Mouse (Mus musculus): ENCODE data around the gene Paqr9. TPM values are rescaled to one million over a fixed set of nuclear protein-coding genes. Genes with fewer than 3 reads are reported as not detected.

The Paqr9 gene
- polyA plus RNA-seq, 1 experiment from 2014 or later = 0.47 TPM

DNA sequence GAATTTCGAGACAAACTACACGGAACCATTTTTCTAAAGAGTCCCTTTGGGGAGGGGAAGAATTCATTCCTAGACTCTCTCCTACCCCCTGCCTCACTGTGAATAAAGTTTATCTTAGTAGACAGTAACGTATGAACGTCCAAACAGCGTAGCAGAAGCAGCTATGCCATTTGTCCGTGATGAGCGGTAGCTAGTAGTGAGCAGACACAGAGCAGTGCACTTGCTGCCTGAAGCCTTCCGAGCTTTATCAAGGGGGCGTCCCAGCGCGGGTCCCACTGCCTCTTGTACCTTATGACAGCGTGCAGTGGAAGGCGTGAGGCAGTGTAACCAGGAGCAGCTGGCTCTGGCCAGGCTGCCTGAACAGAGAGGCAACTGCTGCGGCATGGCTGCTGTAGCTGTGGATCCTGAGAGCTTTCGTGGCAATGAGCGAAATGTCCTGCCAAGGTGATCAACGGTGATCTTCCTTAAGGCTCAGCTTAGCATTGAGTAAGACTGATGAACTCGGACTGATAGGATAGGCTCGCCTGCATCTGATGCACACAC lies 38.8 kb downstream of the Paqr9 start:
- Histone ChIP-seq H3K27me3 (replicated peaks; ENCODE audit: control insufficient read depth, insufficient read depth, low read length) (peaks cover 7% of the 10 kb centered on the region; the same call in 1 of the 2 replicates), H3K4me2 (ENCODE audit: low read depth, low read length) (peak overlapping the region; percentile 44), H3K9ac (ENCODE audit: low read depth, low read length) (peak overlapping the region; percentile 25; the same call in 1 of the 2 replicates), H3K9me3 (ENCODE audit: control insufficient read depth, low read length) (no peaks in the 10 kb centered on the region), H3K36me3 (ENCODE audit: control insufficient read depth, insufficient read depth, low read length) (no peaks in the 10 kb centered on the region), H3K4me3 (ENCODE audit: low read depth, low read length) (peak overlapping the region; percentile 7; the same call in 1 of the 2 replicates), H3K4me1 (ENCODE audit: control insufficient read depth, insufficient read depth, low read length) (no peaks in the 10 kb centered on the region), H3K27ac (replicated peaks; ENCODE audit: low read depth, low read length) (no peak overlapping the region)
- DNase-seq (ENCODE audit: low spot score) = no peak
- peak; percentile 37; the same call in 1 of the 2 replicates for ATAC-seq (ENCODE audit: low read depth)
- WGBS = 51% methylated on average over 19 of the region's 19 CpGs

DNA sequence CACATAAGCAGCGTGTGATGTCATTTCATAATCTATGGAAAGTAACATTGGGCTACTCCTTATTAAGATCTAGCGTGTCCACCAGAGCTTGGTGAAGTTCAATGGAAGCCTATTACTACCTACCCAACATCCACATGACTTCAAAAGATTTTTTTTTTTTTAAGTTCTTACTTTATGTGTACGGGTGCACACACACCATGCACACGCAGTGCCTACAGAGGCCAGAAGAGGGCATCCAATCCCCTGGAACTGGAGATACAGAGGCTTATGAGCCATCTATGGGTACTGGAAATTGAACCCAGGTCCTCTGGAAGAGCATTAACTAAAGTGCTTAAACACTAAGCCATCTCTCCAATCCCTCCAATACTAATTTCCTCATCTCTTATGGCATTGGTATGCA lies 39.9 kb downstream of the Paqr9 start:
- Histone ChIP-seq H3K9me3 (ENCODE audit: control insufficient read depth, low read length) (no peaks in the 10 kb centered on the region), H3K4me2 (ENCODE audit: low read depth, low read length) (no peak overlapping the region), H3K27ac (replicated peaks; ENCODE audit: low read depth, low read length) (no peak overlapping the region), H3K27me3 (replicated peaks; ENCODE audit: control insufficient read depth, insufficient read depth, low read length) (peaks cover 7% of the 10 kb centered on the region; the same call in 1 of the 2 replicates), H3K4me3 (ENCODE audit: low read depth, low read length) (no peak overlapping the region), H3K9ac (ENCODE audit: low read depth, low read length) (no peak overlapping the region), H3K36me3 (ENCODE audit: control insufficient read depth, insufficient read depth, low read length) (no peaks in the 10 kb centered on the region), H3K4me1 (ENCODE audit: control insufficient read depth, insufficient read depth, low read length) (no peaks in the 10 kb centered on the region)
- DNase-seq (ENCODE audit: low spot score) (no peak), ATAC-seq (ENCODE audit: low read depth) (no peak)
- WGBS = 88% methylated on average over 4 of the region's 4 CpGs

DNA sequence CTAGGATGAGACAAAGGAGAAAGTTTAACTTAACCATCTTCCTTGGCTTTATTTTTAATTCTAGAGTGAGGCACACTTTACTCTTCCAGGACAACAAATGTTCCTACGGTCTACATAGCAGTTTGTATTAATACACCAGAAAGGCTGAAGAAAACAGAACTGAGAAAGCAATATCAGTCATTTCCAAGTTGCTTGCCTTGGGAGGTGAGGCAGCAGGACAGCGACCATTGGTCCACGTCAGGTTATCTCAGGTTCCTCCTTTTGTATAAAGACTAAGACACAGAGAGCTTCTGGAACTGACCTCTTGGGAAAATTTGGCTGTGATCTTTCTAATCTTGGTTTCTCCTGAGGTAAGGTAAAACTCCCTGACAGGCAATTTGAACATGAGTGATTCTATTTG lies 43.4 kb downstream of the Paqr9 start:
- Histone ChIP-seq H3K4me1 (ENCODE audit: control insufficient read depth, insufficient read depth, low read length) (no peaks in the 10 kb centered on the region), H3K9ac (ENCODE audit: low read depth, low read length) (no peak overlapping the region), H3K9me3 (ENCODE audit: control insufficient read depth, low read length) (no peaks in the 10 kb centered on the region), H3K36me3 (ENCODE audit: control insufficient read depth, insufficient read depth, low read length) (no peaks in the 10 kb centered on the region), H3K27me3 (replicated peaks; ENCODE audit: control insufficient read depth, insufficient read depth, low read length) (peaks cover 7% of the 10 kb centered on the region; the same call in 1 of the 2 replicates), H3K4me2 (ENCODE audit: low read depth, low read length) (no peak overlapping the region), H3K27ac (replicated peaks; ENCODE audit: low read depth, low read length) (no peak overlapping the region), H3K4me3 (ENCODE audit: low read depth, low read length) (no peak overlapping the region)
- 87% methylated on average over 3 of the region's 3 CpGs for WGBS
- ATAC-seq (ENCODE audit: low read depth) = no peak
- no peak for DNase-seq (ENCODE audit: low spot score)

DNA sequence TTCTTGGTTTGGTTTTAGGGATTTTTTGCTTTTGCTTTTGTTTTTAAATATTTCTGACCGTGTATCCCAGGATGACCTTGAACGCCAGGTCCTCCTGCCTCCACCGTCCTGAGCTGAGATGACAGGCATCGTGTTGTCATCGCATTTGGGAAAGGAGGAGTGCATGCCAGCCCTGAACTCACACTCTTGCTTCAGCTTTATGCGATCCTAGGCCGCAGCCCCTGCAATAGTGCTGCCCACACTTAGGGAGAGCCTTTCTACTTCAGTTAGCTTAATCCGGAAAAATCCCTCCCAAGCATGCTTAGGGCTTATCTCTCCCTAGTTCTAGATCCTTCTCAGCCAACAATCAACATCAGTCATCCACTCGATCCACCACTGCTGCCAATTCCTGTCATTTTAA lies 43.9 kb downstream of the Paqr9 start:
- Histone ChIP-seq H3K9ac (ENCODE audit: low read depth, low read length) (no peak overlapping the region), H3K4me3 (ENCODE audit: low read depth, low read length) (no peak overlapping the region), H3K9me3 (ENCODE audit: control insufficient read depth, low read length) (no peaks in the 10 kb centered on the region), H3K27ac (replicated peaks; ENCODE audit: low read depth, low read length) (no peak overlapping the region), H3K36me3 (ENCODE audit: control insufficient read depth, insufficient read depth, low read length) (no peaks in the 10 kb centered on the region), H3K27me3 (replicated peaks; ENCODE audit: control insufficient read depth, insufficient read depth, low read length) (peaks cover 4% of the 10 kb centered on the region; the same call in 1 of the 2 replicates), H3K4me2 (ENCODE audit: low read depth, low read length) (no peak overlapping the region), H3K4me1 (ENCODE audit: control insufficient read depth, insufficient read depth, low read length) (no peaks in the 10 kb centered on the region)
- ATAC-seq (ENCODE audit: low read depth) (no peak), DNase-seq (ENCODE audit: low spot score) (no peak)
- WGBS = 84% methylated on average over 9 of the region's 9 CpGs

DNA sequence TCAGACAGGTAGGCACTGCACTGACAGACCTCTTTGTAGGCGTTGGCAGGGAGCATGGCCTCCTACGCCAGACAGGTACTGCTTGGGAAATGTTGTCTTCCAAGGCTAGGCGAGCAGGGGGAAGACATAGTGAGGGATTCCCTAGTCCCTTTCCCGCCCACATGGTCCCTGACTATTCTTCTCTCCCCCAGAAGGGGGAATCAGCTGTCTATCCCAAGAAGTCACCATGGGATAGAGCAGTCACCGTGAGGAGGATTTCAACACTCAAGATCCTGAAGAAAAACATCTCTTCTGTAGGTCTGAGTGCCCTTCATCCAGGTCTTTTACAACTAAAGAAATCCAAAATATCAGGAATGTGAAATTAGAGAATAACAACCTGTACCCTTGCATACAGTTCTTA lies 47.7 kb downstream of the Paqr9 start:
- 69% methylated on average over 5 of the region's 5 CpGs for WGBS
- H3K9me3 ChIP-seq (ENCODE audit: control insufficient read depth, low read length) = no peaks in the 10 kb centered on the region
- H3K4me2 ChIP-seq (ENCODE audit: low read depth, low read length) = no peak overlapping the region
- no peaks in the 10 kb centered on the region for H3K36me3 ChIP-seq (ENCODE audit: control insufficient read depth, insufficient read depth, low read length)
- no peaks in the 10 kb centered on the region for H3K4me1 ChIP-seq (ENCODE audit: control insufficient read depth, insufficient read depth, low read length)
- no peak overlapping the region for H3K4me3 ChIP-seq (ENCODE audit: low read depth, low read length)
- no peak overlapping the region for H3K27ac ChIP-seq (replicated peaks; ENCODE audit: low read depth, low read length)
- DNase-seq (ENCODE audit: low spot score) = no peak
- ATAC-seq (ENCODE audit: low read depth) = no peak
- H3K9ac ChIP-seq (ENCODE audit: low read depth, low read length) = no peak overlapping the region
- no peaks in the 10 kb centered on the region for H3K27me3 ChIP-seq (replicated peaks; ENCODE audit: control insufficient read depth, insufficient read depth, low read length)

DNA sequence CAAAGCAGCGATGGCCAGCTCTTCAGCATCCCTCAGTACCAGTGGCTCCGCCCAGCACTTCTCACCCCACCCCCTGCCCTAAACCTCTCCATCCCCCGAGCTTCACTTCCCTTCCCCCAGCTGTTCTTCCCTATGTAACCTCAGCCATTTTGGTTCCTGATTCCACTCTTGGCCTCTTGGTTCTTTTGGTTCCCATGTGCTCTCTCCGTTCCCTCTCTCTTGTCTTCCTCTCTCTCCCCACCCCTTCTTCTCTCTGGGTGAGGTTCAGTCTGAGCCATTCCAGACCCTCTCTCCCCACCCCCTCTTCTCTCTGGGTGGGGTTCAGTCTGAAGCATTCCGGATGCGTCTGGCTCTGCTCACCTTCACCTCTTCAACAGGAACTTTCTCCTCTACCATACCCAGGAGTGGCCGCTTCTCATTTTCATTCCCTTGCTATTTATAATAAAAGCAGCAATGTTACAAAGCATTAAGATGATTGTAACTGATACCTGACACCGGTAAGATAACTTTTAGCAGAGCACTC lies 52.9 kb downstream of the Paqr9 start:
- DNase-seq (ENCODE audit: low spot score) = no peak
- no peak overlapping the region for H3K4me3 ChIP-seq (ENCODE audit: low read depth, low read length)

DNA sequence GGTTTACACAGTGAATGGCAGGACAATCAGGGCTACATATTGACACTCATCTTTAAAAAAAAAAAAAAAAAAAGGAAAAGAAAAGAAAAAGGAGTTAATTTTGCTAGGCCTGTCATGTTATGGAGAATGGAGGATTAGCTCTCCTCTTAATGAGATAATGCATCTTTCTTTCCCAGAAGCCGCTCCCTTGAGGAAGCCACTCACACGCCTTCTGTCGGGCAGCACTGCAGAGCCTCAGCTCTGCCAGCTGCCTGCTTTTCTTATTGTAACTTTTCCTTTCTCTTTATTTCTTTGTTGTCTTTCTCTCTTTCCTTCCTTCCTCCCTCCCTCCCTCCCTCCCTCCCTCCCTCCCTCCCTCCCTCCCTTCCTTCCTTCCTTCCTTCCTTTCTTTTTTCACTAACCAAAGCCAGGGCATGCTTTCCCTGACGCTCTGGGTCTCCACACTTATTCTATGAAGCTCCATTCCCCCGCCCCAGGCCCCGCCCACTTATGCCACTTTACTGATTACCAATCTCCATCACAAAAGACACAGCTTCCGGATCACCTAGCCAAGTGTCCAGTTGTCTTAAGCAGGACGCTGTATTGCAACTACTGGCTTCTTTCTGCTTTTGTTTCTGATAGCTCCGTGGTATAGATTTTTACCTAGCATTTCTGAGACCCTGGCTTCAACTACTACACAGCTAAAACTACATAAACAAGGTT lies 54.1 kb downstream of the Paqr9 start:
- DNase-seq (ENCODE audit: low spot score) (no peak), ATAC-seq (ENCODE audit: low read depth) (no peak)
- H3K27me3 ChIP-seq (replicated peaks; ENCODE audit: control insufficient read depth, insufficient read depth, low read length) = no peaks in the 10 kb centered on the region
- H3K9me3 ChIP-seq (ENCODE audit: control insufficient read depth, low read length) = no peaks in the 10 kb centered on the region
- H3K4me1 ChIP-seq (ENCODE audit: control insufficient read depth, insufficient read depth, low read length) = no peaks in the 10 kb centered on the region
- H3K9ac ChIP-seq (ENCODE audit: low read depth, low read length) = no peak overlapping the region
- WGBS = 21% methylated on average over 7 of the region's 9 CpGs
- no peak overlapping the region for H3K27ac ChIP-seq (replicated peaks; ENCODE audit: low read depth, low read length)
- H3K36me3 ChIP-seq (ENCODE audit: control insufficient read depth, insufficient read depth, low read length) = no peaks in the 10 kb centered on the region
- peak overlapping the region; percentile 32 for H3K4me2 ChIP-seq (ENCODE audit: low read depth, low read length)
- no peak overlapping the region for H3K4me3 ChIP-seq (ENCODE audit: low read depth, low read length)

More for the DNA sequence above, 52.9 kb downstream of the Paqr9 start:
- Histone ChIP-seq H3K4me1 (ENCODE audit: control insufficient read depth, insufficient read depth, low read length) (no peaks in the 10 kb centered on the region), H3K36me3 (ENCODE audit: control insufficient read depth, insufficient read depth, low read length) (no peaks in the 10 kb centered on the region), H3K9me3 (ENCODE audit: control insufficient read depth, low read length) (no peaks in the 10 kb centered on the region), H3K4me2 (ENCODE audit: low read depth, low read length) (no peak overlapping the region), H3K9ac (ENCODE audit: low read depth, low read length) (no peak overlapping the region), H3K27me3 (replicated peaks; ENCODE audit: control insufficient read depth, insufficient read depth, low read length) (no peaks in the 10 kb centered on the region), H3K27ac (replicated peaks; ENCODE audit: low read depth, low read length) (no peak overlapping the region)
- 76% methylated on average over 8 of the region's 8 CpGs for WGBS
- ATAC-seq (ENCODE audit: low read depth) = no peak

DNA sequence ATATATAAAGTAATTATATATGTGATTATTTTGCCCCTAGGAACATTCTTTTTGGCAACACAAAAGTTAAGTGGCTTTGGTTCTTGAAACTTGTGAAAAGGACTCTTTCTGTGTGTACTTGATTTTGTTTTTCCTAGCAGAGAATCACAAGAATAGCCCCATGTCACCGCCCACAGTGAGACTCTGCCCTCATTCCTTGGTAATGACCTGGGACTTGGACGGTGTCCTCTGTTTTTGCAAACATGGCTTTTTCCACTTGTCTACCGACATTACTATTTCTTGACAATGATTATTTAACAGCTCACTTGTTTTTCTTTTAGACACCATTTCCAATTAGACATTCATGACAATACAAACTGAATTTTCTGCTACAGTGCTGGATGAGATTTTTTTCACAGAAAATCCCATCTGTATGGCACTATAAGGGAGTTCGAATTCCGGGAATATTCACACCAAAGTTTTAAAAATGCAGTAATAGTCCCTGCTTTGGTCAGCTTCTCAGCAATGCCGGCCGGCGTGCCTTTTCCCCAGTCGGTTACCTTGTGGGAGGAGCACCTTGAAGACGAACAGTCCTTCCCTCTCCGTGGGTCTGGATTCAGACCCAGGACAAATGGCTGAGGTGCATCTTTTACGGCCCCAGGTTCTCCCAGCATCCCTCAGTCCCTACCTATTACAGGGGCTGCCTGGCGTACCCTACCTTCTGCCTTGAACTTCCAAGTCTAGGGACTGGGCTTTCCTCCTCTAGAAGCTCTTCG lies 55.6 kb downstream of the Paqr9 start:
- DNase-seq (ENCODE audit: low spot score) (no peak), ATAC-seq (ENCODE audit: low read depth) (no peak)
- H3K4me1 ChIP-seq (ENCODE audit: control insufficient read depth, insufficient read depth, low read length) = no peaks in the 10 kb centered on the region
- no peak overlapping the region for H3K4me2 ChIP-seq (ENCODE audit: low read depth, low read length)
- no peak overlapping the region for H3K9ac ChIP-seq (ENCODE audit: low read depth, low read length)
- H3K27me3 ChIP-seq (replicated peaks; ENCODE audit: control insufficient read depth, insufficient read depth, low read length) = no peaks in the 10 kb centered on the region
- 78% methylated on average over 14 of the region's 14 CpGs for WGBS
- H3K36me3 ChIP-seq (ENCODE audit: control insufficient read depth, insufficient read depth, low read length) = no peaks in the 10 kb centered on the region
- H3K27ac ChIP-seq (replicated peaks; ENCODE audit: low read depth, low read length) = no peak overlapping the region
- H3K9me3 ChIP-seq (ENCODE audit: control insufficient read depth, low read length) = no peaks in the 10 kb centered on the region
- no peak overlapping the region for H3K4me3 ChIP-seq (ENCODE audit: low read depth, low read length)

All from embryonic facial prominence, embryonic 14.5 days (tissue).